Mouse (Mus musculus) hindbrain, embryonic 11.5 days (tissue): ENCODE measurements around the gene Atp6v1g2. TPM values are rescaled to one million over a fixed set of nuclear protein-coding genes. Genes with fewer than 3 reads are reported as not detected.

Experiments used
- ATAC-seq: fragments of 200-750 bp; cut with Nextera tagmentation; 2 replicates; pipeline ENCODE4 v1.8.0; 2017; ENCODE audit warnings: mild to moderate bottlenecking, moderate TSS enrichment, moderate library complexity; ENCODE audit not compliant: low FRiP score
- DNase-seq: peaks from one replicate; pipeline ENCODE4 v3.0.0-alpha.2; 2015; ENCODE audit warnings: low spot score
- H3K27ac ChIP-seq: fragments of 300-500 bp; sonication (generic); 2 replicates; pipeline ENCODE4 v1.5.1; 2014; ENCODE audit warnings: mild to moderate bottlenecking, low read depth, low read length
- H3K27me3 ChIP-seq: fragments of 300-500 bp; sonication (generic); 2 replicates; pipeline ENCODE4 v1.6.1; 2014; ENCODE audit warnings: mild to moderate bottlenecking, low read length, moderate library complexity, mixed read lengths; ENCODE audit not compliant: control insufficient read depth, insufficient read depth
- H3K36me3 ChIP-seq: fragments of 300-500 bp; sonication (generic); 2 replicates; pipeline ENCODE4 v1.6.1; 2014; ENCODE audit warnings: mild to moderate bottlenecking, low read length, moderate library complexity, mixed read lengths; ENCODE audit not compliant: control insufficient read depth, insufficient read depth
- H3K4me1 ChIP-seq: fragments of 300-500 bp; sonication (generic); replicated peaks from 2 replicates; pipeline ENCODE4 v1.6.1; 2014; ENCODE audit warnings: low read length, mixed read lengths; ENCODE audit not compliant: control insufficient read depth, insufficient read depth
- H3K4me2 ChIP-seq: fragments of 300-500 bp; sonication (generic); replicated peaks from 2 replicates; pipeline ENCODE4 v1.6.1; 2014; ENCODE audit warnings: mild to moderate bottlenecking, low read depth, low read length
- H3K4me3 ChIP-seq: fragments of 300-500 bp; sonication (generic); 2 replicates; pipeline ENCODE4 v1.5.1; 2014; ENCODE audit warnings: low read depth, low read length
- H3K9ac ChIP-seq: fragments of 300-500 bp; sonication (generic); 2 replicates; pipeline ENCODE4 v1.6.1; 2014; ENCODE audit warnings: low read depth, low read length
- H3K9me3 ChIP-seq: fragments of 300-500 bp; sonication (generic); 2 replicates; pipeline ENCODE4 v1.6.1; 2016; ENCODE audit warnings: low read length; ENCODE audit not compliant: control insufficient read depth
- WGBS: fragments of 180-500 bp; shearing (Covaris S2); extraction: QIAGEN DNeasy Blood & Tissue Kit; methylation state at CpG from one replicate; pipeline ENCODE4 v1.1.7; 2014; 5-methylcytosine and 5-hydroxymethylcytosine counted together
- polyA plus RNA-seq: library from polyadenylated mRNA; unstranded; fragments of >200 nt; fragmentation: Nextera tagmentation; extraction: Ambion mirVana; gene quantifications from 2 replicates; pipeline ENCODE4 v1.2.1, GENCODE M21; 2014

The Atp6v1g2 gene
- polyA plus RNA-seq, 1 experiment from 2014 or later: 14.7 TPM

- no peak overlapping the region for H3K27ac ChIP-seq
- no peak overlapping the region for H3K9ac ChIP-seq
- no peak overlapping the region for H3K4me3 ChIP-seq
- no peak for ATAC-seq
- no peak overlapping the region for H3K4me2 ChIP-seq
- no peaks in the 10 kb centered on the region for H3K36me3 ChIP-seq
- no peaks in the 10 kb centered on the region for H3K4me1 ChIP-seq
- H3K27me3 ChIP-seq: no peaks in the 10 kb centered on the region
- no peaks in the 10 kb centered on the region for H3K9me3 ChIP-seq
- DNase-seq: no peak
- WGBS: 93% methylated on average over 5 of the region's 5 CpGs
These were observed 20.4 kb upstream of the Atp6v1g2 start for GRCm38 (mm10) chr17:35213071-35213470.

GRCm38 (mm10) chr17:35218516-35219193 lies 14.8 kb upstream of the Atp6v1g2 start:
- Histone ChIP-seq H3K9me3 (no peaks in the 10 kb centered on the region), H3K9ac (no peak overlapping the region), H3K4me1 (no peaks in the 10 kb centered on the region), H3K4me2 (no peak overlapping the region), H3K36me3 (no peaks in the 10 kb centered on the region), H3K27me3 (no peaks in the 10 kb centered on the region), H3K4me3 (no peak overlapping the region), H3K27ac (no peak overlapping the region)
- no peak for DNase-seq
- 85% methylated on average over 18 of the region's 18 CpGs for WGBS
- no peak for ATAC-seq

- no peak overlapping the region for H3K9ac ChIP-seq
- no peaks in the 10 kb centered on the region for H3K4me1 ChIP-seq
- no peak overlapping the region for H3K4me2 ChIP-seq
- no peaks in the 10 kb centered on the region for H3K27me3 ChIP-seq
- H3K4me3 ChIP-seq: no peak overlapping the region
- DNase-seq (no peak), ATAC-seq (no peak)
- WGBS: 92% methylated on average over 6 of the region's 6 CpGs
- no peaks in the 10 kb centered on the region for H3K36me3 ChIP-seq
- no peaks in the 10 kb centered on the region for H3K9me3 ChIP-seq
- no peak overlapping the region for H3K27ac ChIP-seq
These were observed 13.8 kb upstream of the Atp6v1g2 start for GRCm38 (mm10) chr17:35219601-35220041.

GRCm38 (mm10) chr17:35220156-35220952 lies 13.1 kb upstream of the Atp6v1g2 start, which contains the start of gene Gm16181:
Gene Gm16181, plus strand, starts transcription at chr17:35220834.
- H3K9ac ChIP-seq: no peak within 1 kb of the TSS
- DNase-seq (no peak), ATAC-seq (no peak)
- no peak within 1 kb of the TSS for H3K4me2 ChIP-seq
- no peak within 1 kb of the TSS for H3K27ac ChIP-seq
- H3K27me3 ChIP-seq: no peaks in the 10 kb centered on the region
- H3K4me1 ChIP-seq: no peaks in the 10 kb centered on the region
- 0 out of 2 replicates have a peak, but pooled peaks cover 5% of the 10 kb centered on the region for H3K36me3 ChIP-seq
- no peak within 1 kb of the TSS for H3K4me3 ChIP-seq
- H3K9me3 ChIP-seq: no peaks in the 10 kb centered on the region
- 73% methylated on average over 26 of the region's 28 CpGs for WGBS

- ATAC-seq: no peak
- 79% methylated on average over 6 of the region's 6 CpGs for WGBS
- 0 out of 2 replicates have a peak, but pooled peaks cover 5% of the 10 kb centered on the region for H3K36me3 ChIP-seq
These were observed 11.2 kb upstream of the Atp6v1g2 start for GRCm38 (mm10) chr17:35222299-35222698.

GRCm38 (mm10) chr17:35224641-35225040 lies 8.8 kb upstream of the Atp6v1g2 start:
- H3K27ac ChIP-seq: no peak overlapping the region
- no peaks in the 10 kb centered on the region for H3K4me1 ChIP-seq
- H3K4me2 ChIP-seq: no peak overlapping the region
- ATAC-seq (no peak), DNase-seq (no peak)
- no peak overlapping the region for H3K4me3 ChIP-seq
- H3K36me3 ChIP-seq: 0 out of 2 replicates have a peak, but pooled peaks cover 5% of the 10 kb centered on the region
- no peak overlapping the region for H3K9ac ChIP-seq
- no peaks in the 10 kb centered on the region for H3K9me3 ChIP-seq
- no peaks in the 10 kb centered on the region for H3K27me3 ChIP-seq
- 96% methylated on average over 4 of the region's 4 CpGs for WGBS

More at GRCm38 (mm10) chr17:35222299-35222698, 11.2 kb upstream of the Atp6v1g2 start:
- Histone ChIP-seq H3K27ac (no peak overlapping the region), H3K27me3 (no peaks in the 10 kb centered on the region), H3K4me2 (no peak overlapping the region), H3K4me3 (no peak overlapping the region), H3K9me3 (no peaks in the 10 kb centered on the region), H3K9ac (no peak overlapping the region), H3K4me1 (no peaks in the 10 kb centered on the region)
- DNase-seq: no peak

- no peak for DNase-seq
- H3K4me1 ChIP-seq: no peaks in the 10 kb centered on the region
- H3K4me2 ChIP-seq: no peak overlapping the region
- no peaks in the 10 kb centered on the region for H3K9me3 ChIP-seq
- H3K27ac ChIP-seq: no peak overlapping the region
- H3K4me3 ChIP-seq: no peak overlapping the region
- no peak for ATAC-seq
- H3K27me3 ChIP-seq: no peaks in the 10 kb centered on the region
- WGBS: 92% methylated on average over 5 of the region's 5 CpGs
- no peak overlapping the region for H3K9ac ChIP-seq
- 0 out of 2 replicates have a peak, but pooled peaks cover 5% of the 10 kb centered on the region for H3K36me3 ChIP-seq
These were observed 8.0 kb upstream of the Atp6v1g2 start for GRCm38 (mm10) chr17:35225456-35225855.

GRCm38 (mm10) chr17:35226561-35227046 lies 6.9 kb upstream of the Atp6v1g2 start:
- DNase-seq: no peak
- no peaks in the 10 kb centered on the region for H3K27me3 ChIP-seq
- no peaks in the 10 kb centered on the region for H3K9me3 ChIP-seq
- no peak for ATAC-seq
- H3K4me2 ChIP-seq: no peak overlapping the region
- 0 out of 2 replicates have a peak, but pooled peaks cover 5% of the 10 kb centered on the region for H3K36me3 ChIP-seq
- no peaks in the 10 kb centered on the region for H3K4me1 ChIP-seq
- H3K4me3 ChIP-seq: no peak overlapping the region
- H3K27ac ChIP-seq: no peak overlapping the region
- WGBS: 89% methylated on average over 14 of the region's 14 CpGs
- no peak overlapping the region for H3K9ac ChIP-seq
